Mouse (Mus musculus) lung, postnatal 0 days (tissue): ENCODE measurements around the gene Uhrf2. TPM values are rescaled to one million over a fixed set of nuclear protein-coding genes. Genes with fewer than 3 reads are reported as not detected.

Experiments
- ATAC-seq: fragments of 200-750 bp; cut with Nextera tagmentation; 2 replicates; pipeline ENCODE4 v1.8.0; 2017; ENCODE audit warnings: moderate library complexity
- DNase-seq: peaks from one replicate; pipeline ENCODE4 v3.0.0-alpha.2; 2016; ENCODE audit warnings: low spot score
- H3K27ac ChIP-seq: fragments of 300-500 bp; sonication (generic); 2 replicates; pipeline ENCODE4 v1.5.1; 2014; ENCODE audit warnings: antibody characterized with exemption, mild to moderate bottlenecking, low read length, mixed read lengths
- H3K27me3 ChIP-seq: fragments of 300-500 bp; sonication (generic); replicated peaks from 2 replicates; pipeline ENCODE4 v1.6.1; 2014; ENCODE audit warnings: low read length, mixed read lengths; ENCODE audit not compliant: insufficient read depth
- H3K36me3 ChIP-seq: fragments of 300-500 bp; sonication (generic); 2 replicates; pipeline ENCODE4 v1.6.1; 2014; ENCODE audit warnings: low read length, mixed read lengths; ENCODE audit not compliant: insufficient read depth
- H3K4me1 ChIP-seq: fragments of 300-500 bp; sonication (generic); 2 replicates; pipeline ENCODE4 v1.6.1; 2014; ENCODE audit warnings: antibody characterized with exemption, low read depth, low read length, mixed read lengths; ENCODE audit not compliant: insufficient read depth
- H3K4me2 ChIP-seq: fragments of 300-500 bp; sonication (generic); replicated peaks from 2 replicates; pipeline ENCODE4 v1.6.1; 2014; ENCODE audit warnings: low read depth, mild to moderate bottlenecking, low read length, moderate library complexity, mixed read lengths
- H3K4me3 ChIP-seq: fragments of 300-500 bp; sonication (generic); 2 replicates; pipeline ENCODE4 v1.5.1; 2014; ENCODE audit warnings: low read depth, low read length
- H3K9ac ChIP-seq: fragments of 300-500 bp; sonication (generic); replicated peaks from 2 replicates; pipeline ENCODE4 v1.6.1; 2014; ENCODE audit warnings: low read depth, mild to moderate bottlenecking
- H3K9me3 ChIP-seq: fragments of 300-500 bp; sonication (generic); 2 replicates; pipeline ENCODE4 v1.6.1; 2016; ENCODE audit warnings: low read length, mixed read lengths
- CTCF ChIP-seq: IDR thresholded peaks from 2 replicates; pipeline ENCODE4 v1.5.1; 2016; ENCODE audit warnings: antibody characterized with exemption, mild to moderate bottlenecking
- EP300 ChIP-seq: IDR thresholded peaks from 2 replicates; pipeline ENCODE4 v1.6.1; 2016; ENCODE audit warnings: antibody characterized with exemption, mild to moderate bottlenecking, control low read depth
- WGBS: fragments of 180-500 bp; shearing (Covaris S2); extraction: QIAGEN DNeasy Blood & Tissue Kit; methylation state at CpG from one replicate; pipeline ENCODE4 v1.1.7; 2014; 5-methylcytosine and 5-hydroxymethylcytosine counted together
- polyA plus RNA-seq: library from polyadenylated mRNA; unstranded; fragments of >200 nt; fragmentation: Nextera tagmentation; extraction: Ambion mirVana; gene quantifications from 2 replicates; pipeline ENCODE4 v1.2.1, GENCODE M21; 2015

Gene Uhrf2
- polyA plus RNA-seq, 1 experiment from 2014 or later: 28.0 TPM

GRCm38 (mm10) chr19:30044630-30045029, 14.3 kb downstream of the Uhrf2 start:
- TF ChIP-seq CTCF (peak; percentile 28; the same call in 1 of the 2 replicates), EP300 (no peak)
- H3K4me1 ChIP-seq: no peaks in the 10 kb centered on the region
- DNase-seq: no peak
- peaks cover 5% of the 10 kb centered on the region; the same call in 1 of the 2 replicates for H3K36me3 ChIP-seq
- no peak overlapping the region for H3K4me2 ChIP-seq
- H3K27me3 ChIP-seq: no peaks in the 10 kb centered on the region
- WGBS: 94% methylated on average over 1 of the region's 1 CpGs
- H3K9ac ChIP-seq: no peak overlapping the region
- no peak overlapping the region for H3K4me3 ChIP-seq
- H3K27ac ChIP-seq: no peak overlapping the region
- no peaks in the 10 kb centered on the region for H3K9me3 ChIP-seq
- ATAC-seq: no peak

GRCm38 (mm10) chr19:30045857-30046256, 15.5 kb downstream of the Uhrf2 start:
- Histone ChIP-seq H3K4me3 (no peak overlapping the region), H3K27ac (no peak overlapping the region), H3K4me2 (no peak overlapping the region), H3K27me3 (no peaks in the 10 kb centered on the region), H3K9ac (no peak overlapping the region), H3K36me3 (peaks cover 5% of the 10 kb centered on the region; the same call in 1 of the 2 replicates), H3K9me3 (no peaks in the 10 kb centered on the region), H3K4me1 (no peaks in the 10 kb centered on the region)
- no peak for ATAC-seq
- TF ChIP-seq EP300 (no peak), CTCF (peak; percentile 57)
- DNase-seq: no peak
- WGBS: 70% methylated on average over 1 of the region's 1 CpGs

GRCm38 (mm10) chr19:30050584-30050983, 20.3 kb downstream of the Uhrf2 start:
- no peak for DNase-seq
- no peak overlapping the region for H3K4me2 ChIP-seq
- no peaks in the 10 kb centered on the region for H3K27me3 ChIP-seq
- ATAC-seq: no peak
- no peaks in the 10 kb centered on the region for H3K9me3 ChIP-seq
- WGBS: 80% methylated on average over 2 of the region's 2 CpGs
- H3K27ac ChIP-seq: no peak overlapping the region
- H3K4me3 ChIP-seq: no peak overlapping the region
- TF ChIP-seq CTCF (no peak), EP300 (no peak)
- no peaks in the 10 kb centered on the region for H3K4me1 ChIP-seq
- peaks cover 5% of the 10 kb centered on the region; the same call in 1 of the 2 replicates for H3K36me3 ChIP-seq
- no peak overlapping the region for H3K9ac ChIP-seq

- Histone ChIP-seq H3K27me3 (no peaks in the 10 kb centered on the region), H3K4me3 (no peak overlapping the region), H3K27ac (no peak overlapping the region), H3K4me1 (no peaks in the 10 kb centered on the region), H3K9me3 (no peaks in the 10 kb centered on the region), H3K36me3 (no peaks in the 10 kb centered on the region), H3K4me2 (no peak overlapping the region), H3K9ac (no peak overlapping the region)
- WGBS: 83% methylated on average over 3 of the region's 3 CpGs
- TF ChIP-seq EP300: no peak
- no peak for TF ChIP-seq CTCF
- DNase-seq (no peak), ATAC-seq (no peak)
These were observed 21.2 kb downstream of the Uhrf2 start for GRCm38 (mm10) chr19:30051479-30051878.

GRCm38 (mm10) chr19:30054218-30054617, 23.9 kb downstream of the Uhrf2 start:
- no peaks in the 10 kb centered on the region for H3K27me3 ChIP-seq
- no peaks in the 10 kb centered on the region for H3K9me3 ChIP-seq
- H3K36me3 ChIP-seq: no peaks in the 10 kb centered on the region
- 92% methylated on average over 2 of the region's 2 CpGs for WGBS
- no peak overlapping the region for H3K9ac ChIP-seq
- ATAC-seq (no peak), DNase-seq (no peak)
- no peak overlapping the region for H3K4me2 ChIP-seq
- no peaks in the 10 kb centered on the region for H3K4me1 ChIP-seq
- H3K27ac ChIP-seq: no peak overlapping the region
- no peak overlapping the region for H3K4me3 ChIP-seq
- TF ChIP-seq CTCF (no peak), EP300 (no peak)

- no peaks in the 10 kb centered on the region for H3K27me3 ChIP-seq
- no peak overlapping the region for H3K27ac ChIP-seq
- TF ChIP-seq EP300: no peak
- TF ChIP-seq CTCF: no peak
- no peaks in the 10 kb centered on the region for H3K36me3 ChIP-seq
- H3K9me3 ChIP-seq: no peaks in the 10 kb centered on the region
- H3K4me1 ChIP-seq: no peaks in the 10 kb centered on the region
- no peak overlapping the region for H3K4me2 ChIP-seq
- H3K9ac ChIP-seq: no peak overlapping the region
- ATAC-seq (peak; percentile 19; the same call in 1 of the 2 replicates), DNase-seq (peak; percentile 27)
- no peak overlapping the region for H3K4me3 ChIP-seq
- WGBS: 40% methylated on average over 4 of the region's 4 CpGs
These were observed 35.5 kb downstream of the Uhrf2 start for GRCm38 (mm10) chr19:30065797-30066196.

- Histone ChIP-seq H3K4me1 (no peaks in the 10 kb centered on the region), H3K36me3 (peaks cover 39% of the 10 kb centered on the region), H3K4me3 (no peak overlapping the region), H3K9ac (no peak overlapping the region), H3K27ac (no peak overlapping the region), H3K9me3 (no peaks in the 10 kb centered on the region), H3K4me2 (no peak overlapping the region), H3K27me3 (no peaks in the 10 kb centered on the region)
- no peak for ATAC-seq
- WGBS: 90% methylated on average over 6 of the region's 6 CpGs
- no peak for DNase-seq
- TF ChIP-seq CTCF (no peak), EP300 (no peak)
These were observed 59.9 kb downstream of the Uhrf2 start for GRCm38 (mm10) chr19:30090163-30090562.
